Mouse (Mus musculus): Measurements from ENCODE around the gene Hsd17b14.

GRCm38 (mm10) chr7:45520605-45521004, 34.1 kb upstream of the Hsd17b14 start:
- no peak for TF ChIP-seq CTCF (conservative IDR thresholded peaks at IDR 0.05; ENCODE audit: low read length)
- TF ChIP-seq NANOG (IDR thresholded peaks at IDR 0.05; ENCODE audit: borderline replicate concordance, low read length): no peak
